Mouse (Mus musculus) liver, embryonic 14.5 days (tissue): ENCODE measurements around the gene Btbd6.

Experiments
- CTCF ChIP-seq: IDR thresholded peaks from 2 replicates; pipeline ENCODE4 v1.5.1; 2016; ENCODE audit warnings: antibody characterized with exemption, low read depth, control low read depth
- EP300 ChIP-seq: IDR thresholded peaks from 2 replicates; pipeline ENCODE4 v1.6.1; 2016; ENCODE audit warnings: antibody characterized with exemption, low read depth

DNA sequence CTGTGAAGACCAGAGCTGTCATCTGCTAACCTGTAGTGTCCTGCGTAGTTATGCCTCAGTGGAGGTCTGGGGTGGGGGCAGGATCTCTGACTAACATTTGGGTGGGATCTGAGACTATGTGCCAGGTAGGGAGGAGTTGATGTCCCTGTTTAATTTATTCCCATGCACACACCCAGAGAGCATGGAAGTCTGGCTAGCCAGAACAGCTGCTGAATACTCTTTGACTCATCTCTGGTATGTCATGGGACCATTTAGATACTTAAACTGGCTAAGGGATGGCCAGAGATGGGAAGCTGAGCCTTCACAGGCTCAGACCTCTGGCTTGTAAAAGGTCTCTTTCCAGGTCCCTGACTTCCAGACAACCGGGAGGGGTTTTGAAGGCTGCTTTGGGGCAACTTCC lies 51.2 kb downstream of the Btbd6 start:
- TF ChIP-seq EP300 (no peak), CTCF (no peak)
